Mouse (Mus musculus) neural tube, embryonic 11.5 days (tissue): ENCODE results near the gene Olfr487. TPM values are rescaled to one million over a fixed set of nuclear protein-coding genes. Genes with fewer than 3 reads are reported as not detected.
"Not testable (repeated sequence)": the region's sequence is repeated elsewhere in the genome, so short reads cannot be mapped to it uniquely, and the experiment has no call there.

Experiments
- ATAC-seq: fragments of 200-750 bp; cut with Nextera tagmentation; 2 replicates; pipeline ENCODE4 v1.8.0; 2017; ENCODE audit warnings: moderate number of reproducible peaks, mild to moderate bottlenecking, moderate TSS enrichment, moderate library complexity; ENCODE audit not compliant: insufficient read depth, low FRiP score, low TSS enrichment
- DNase-seq: peaks from one replicate; pipeline ENCODE4 v3.0.0-alpha.2; 2015; ENCODE audit warnings: low spot score
- H3K27ac ChIP-seq: fragments of 300-500 bp; sonication (generic); 2 replicates; pipeline ENCODE4 v1.5.1; 2014; ENCODE audit warnings: low read depth, mild to moderate bottlenecking, low read length
- H3K27me3 ChIP-seq: fragments of 300-500 bp; sonication (generic); 2 replicates; pipeline ENCODE4 v1.6.1; 2014; ENCODE audit warnings: mild to moderate bottlenecking, low read length, mixed read lengths; ENCODE audit not compliant: control insufficient read depth, insufficient read depth
- H3K36me3 ChIP-seq: fragments of 300-500 bp; sonication (generic); 2 replicates; pipeline ENCODE4 v1.6.1; 2014; ENCODE audit warnings: mild to moderate bottlenecking, low read length, moderate library complexity, mixed read lengths; ENCODE audit not compliant: control insufficient read depth, insufficient read depth
- H3K4me1 ChIP-seq: fragments of 300-500 bp; sonication (generic); 2 replicates; pipeline ENCODE4 v1.6.1; 2014; ENCODE audit warnings: low read length, mixed read lengths; ENCODE audit not compliant: control insufficient read depth, insufficient read depth
- H3K4me2 ChIP-seq: fragments of 300-500 bp; sonication (generic); 2 replicates; pipeline ENCODE4 v1.6.1; 2014; ENCODE audit warnings: low read depth, mild to moderate bottlenecking, moderate library complexity
- H3K4me3 ChIP-seq: fragments of 300-500 bp; sonication (generic); 2 replicates; pipeline ENCODE4 v1.5.1; 2014; ENCODE audit warnings: low read depth, low read length
- H3K9ac ChIP-seq: fragments of 300-500 bp; sonication (generic); 2 replicates; pipeline ENCODE4 v1.6.1; 2014; ENCODE audit warnings: mild to moderate bottlenecking, low read length
- H3K9me3 ChIP-seq: fragments of 300-500 bp; sonication (generic); 2 replicates; pipeline ENCODE4 v1.6.1; 2016; ENCODE audit warnings: low read length; ENCODE audit not compliant: control insufficient read depth
- WGBS: fragments of 180-500 bp; shearing (Covaris S2); extraction: QIAGEN DNeasy Blood & Tissue Kit; methylation state at CpG from one replicate; pipeline ENCODE4 v1.1.7; 2014; 5-methylcytosine and 5-hydroxymethylcytosine counted together
- polyA plus RNA-seq: library from polyadenylated mRNA; unstranded; fragments of >200 nt; fragmentation: Nextera tagmentation; extraction: Ambion mirVana; gene quantifications from 2 replicates; pipeline ENCODE4 v1.2.1, GENCODE M21; 2014

The Olfr487 gene
- not detected in 2 replicates for polyA plus RNA-seq

DNA sequence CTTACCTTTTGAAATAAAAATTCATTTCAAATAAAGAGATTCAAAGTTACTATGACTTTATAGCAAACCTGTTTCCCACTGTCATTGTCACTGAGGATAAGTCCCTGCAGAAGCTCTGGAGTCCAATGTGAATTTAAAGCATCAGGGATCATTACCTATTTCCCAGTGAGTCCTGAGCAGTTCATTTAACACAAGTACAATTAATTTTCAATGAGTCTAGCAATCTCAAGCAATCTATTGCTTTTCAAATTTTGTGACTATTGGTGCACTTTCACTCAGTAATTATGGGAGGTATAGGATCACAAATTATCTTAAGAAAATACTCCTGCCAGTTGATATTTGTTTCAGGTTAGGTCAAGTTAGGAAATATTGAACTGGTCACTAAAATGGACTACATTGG lies at the start of gene Olfr487:
Gene Olfr487 (minus strand): TSS at position 101 of the 400 bp plus-strand sequence.
- DNase-seq, ATAC-seq, H3K36me3 ChIP-seq, H3K4me3 ChIP-seq, H3K27ac ChIP-seq, H3K9me3 ChIP-seq, H3K27me3 ChIP-seq, H3K4me2 ChIP-seq, H3K4me1 ChIP-seq, H3K9ac ChIP-seq: not testable (repeated sequence)

DNA sequence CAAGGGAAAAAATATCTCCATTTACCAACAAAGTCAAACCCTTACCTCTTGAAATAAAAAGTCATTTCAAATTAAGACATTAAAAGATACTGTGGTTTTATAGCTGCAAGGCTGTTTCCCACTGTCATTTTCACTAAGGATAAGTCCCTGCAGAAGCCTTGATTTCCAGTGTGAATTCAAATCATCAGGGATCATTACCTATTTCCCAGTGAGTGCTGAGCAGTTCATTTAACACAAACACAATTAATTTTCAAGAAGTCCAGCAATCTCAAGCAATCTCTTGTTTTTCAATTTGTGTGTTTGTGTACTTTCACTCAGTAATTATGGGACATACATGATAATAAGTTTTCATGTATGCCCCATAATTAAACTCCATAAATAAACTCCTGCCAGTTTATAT lies 43.8 kb upstream of the Olfr487 start, which contains the start of gene Olfr488:
Gene Olfr488 (minus strand): TSS at position 101 of the 400 bp plus-strand sequence.
- Histone ChIP-seq H3K27ac (no peak within 1 kb of the TSS), H3K9ac (no peak within 1 kb of the TSS), H3K27me3 (no peaks in the 10 kb centered on the region), H3K9me3 (no peaks in the 10 kb centered on the region), H3K36me3 (no peaks in the 10 kb centered on the region), H3K4me3 (no peak within 1 kb of the TSS), H3K4me2 (no peak within 1 kb of the TSS), H3K4me1 (no peaks in the 10 kb centered on the region)
- DNase-seq (no peak), ATAC-seq (no peak)

DNA sequence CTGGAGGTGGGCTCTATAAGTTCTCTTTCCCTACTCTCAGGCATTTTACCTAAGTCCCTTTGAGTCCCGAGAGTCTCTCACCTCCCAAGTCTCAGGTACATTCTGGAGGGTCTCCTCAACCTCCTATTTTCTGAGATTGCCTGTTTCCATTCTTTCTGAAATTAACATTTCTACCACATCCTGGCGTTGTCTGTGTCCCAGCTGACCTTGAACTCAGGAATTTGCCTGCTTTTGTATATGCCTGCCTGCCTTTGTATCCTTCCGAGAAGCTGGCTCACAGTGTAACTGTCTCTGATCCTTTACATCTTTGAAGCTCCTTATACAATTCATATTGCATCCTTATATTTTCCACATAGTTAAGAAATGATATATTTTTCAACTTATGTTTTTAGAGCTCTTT lies 19.1 kb upstream of the Olfr487 start:
- H3K9me3 ChIP-seq: no peaks in the 10 kb centered on the region
- WGBS: 76% methylated on average over 3 of the region's 3 CpGs

DNA sequence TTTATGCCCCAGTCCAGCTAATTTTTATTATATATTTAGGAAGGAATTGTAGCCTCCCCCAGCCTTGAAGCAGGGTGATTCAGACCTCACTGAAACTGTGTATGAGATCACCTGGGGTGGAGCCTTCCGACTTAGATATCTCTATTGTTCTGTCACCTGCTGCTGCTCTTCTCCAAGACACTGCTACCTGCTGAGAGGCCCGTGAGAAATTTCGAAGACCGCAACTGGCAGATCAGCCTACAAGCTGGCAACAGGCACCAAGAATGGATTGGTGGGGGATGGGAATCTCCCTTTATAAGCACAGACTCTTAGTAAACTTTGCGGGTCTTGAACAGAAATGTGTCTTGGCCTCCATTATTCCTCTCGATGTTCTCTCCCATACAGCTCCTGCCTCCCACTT lies 17.5 kb downstream of the Olfr487 start:
- Histone ChIP-seq H3K36me3 (no peaks in the 10 kb centered on the region), H3K4me3 (no peak overlapping the region), H3K9ac (no peak overlapping the region), H3K4me1 (no peaks in the 10 kb centered on the region), H3K9me3 (no peaks in the 10 kb centered on the region), H3K27me3 (no peaks in the 10 kb centered on the region), H3K27ac (no peak overlapping the region), H3K4me2 (no peak overlapping the region)
- no peak for DNase-seq
- 63% methylated on average over 6 of the region's 6 CpGs for WGBS
- no peak for ATAC-seq

More for the DNA sequence above, 19.1 kb upstream of the Olfr487 start:
- Histone ChIP-seq H3K36me3 (no peaks in the 10 kb centered on the region), H3K4me3 (no peak overlapping the region), H3K4me2 (no peak overlapping the region), H3K9ac (no peak overlapping the region), H3K4me1 (no peaks in the 10 kb centered on the region), H3K27me3 (no peaks in the 10 kb centered on the region), H3K27ac (no peak overlapping the region)
- ATAC-seq: no peak
- no peak for DNase-seq

DNA sequence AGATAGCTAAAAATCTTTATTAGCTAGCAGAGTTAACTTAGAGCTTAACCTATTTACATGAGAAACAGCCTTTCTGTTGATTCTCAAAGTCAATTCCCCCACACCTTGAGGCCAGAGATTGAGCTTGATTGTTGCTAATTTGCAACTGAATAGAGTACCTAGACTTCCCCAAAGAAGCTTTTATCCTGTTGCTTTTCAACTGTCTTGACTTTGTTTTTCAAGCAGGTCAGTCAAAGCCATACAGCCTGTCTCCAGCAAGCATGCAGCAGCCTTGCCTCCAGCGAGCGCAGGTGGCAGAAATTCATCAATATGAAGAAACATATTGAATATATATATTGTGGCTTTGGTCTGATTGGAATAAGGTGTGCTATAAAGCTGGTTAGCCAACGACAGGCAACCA lies 18.1 kb downstream of the Olfr487 start:
- H3K27ac ChIP-seq, H3K27me3 ChIP-seq, H3K4me2 ChIP-seq, H3K36me3 ChIP-seq, H3K4me3 ChIP-seq, ATAC-seq, DNase-seq, H3K9me3 ChIP-seq, H3K9ac ChIP-seq, H3K4me1 ChIP-seq: not testable (repeated sequence)
- WGBS: 64% methylated on average over 3 of the region's 3 CpGs

DNA sequence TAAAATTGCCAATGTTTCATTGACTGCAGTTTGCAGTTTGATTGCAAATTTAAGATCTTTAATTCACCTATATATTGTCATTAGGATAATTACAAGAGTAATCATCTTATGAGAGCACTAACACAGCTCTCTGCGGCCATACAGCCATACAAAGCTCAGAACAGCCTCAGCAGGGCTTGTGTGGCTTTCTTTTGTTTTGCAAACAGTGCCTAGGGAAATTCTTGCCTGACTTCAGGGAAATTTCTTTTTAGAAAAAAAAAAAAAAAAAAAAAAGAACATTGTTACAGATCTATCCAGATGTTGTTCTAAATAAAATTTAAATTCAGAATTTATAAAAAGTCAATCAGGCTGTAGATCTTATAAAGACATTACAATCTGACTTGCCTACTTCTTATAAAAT lies 21.7 kb downstream of the Olfr487 start:
- not testable (repeated sequence) for H3K9ac ChIP-seq, H3K4me3 ChIP-seq, H3K36me3 ChIP-seq, ATAC-seq, H3K27ac ChIP-seq, H3K9me3 ChIP-seq, H3K4me2 ChIP-seq, H3K4me1 ChIP-seq, H3K27me3 ChIP-seq, DNase-seq
- WGBS: 22% methylated on average over 1 of the region's 1 CpGs

DNA sequence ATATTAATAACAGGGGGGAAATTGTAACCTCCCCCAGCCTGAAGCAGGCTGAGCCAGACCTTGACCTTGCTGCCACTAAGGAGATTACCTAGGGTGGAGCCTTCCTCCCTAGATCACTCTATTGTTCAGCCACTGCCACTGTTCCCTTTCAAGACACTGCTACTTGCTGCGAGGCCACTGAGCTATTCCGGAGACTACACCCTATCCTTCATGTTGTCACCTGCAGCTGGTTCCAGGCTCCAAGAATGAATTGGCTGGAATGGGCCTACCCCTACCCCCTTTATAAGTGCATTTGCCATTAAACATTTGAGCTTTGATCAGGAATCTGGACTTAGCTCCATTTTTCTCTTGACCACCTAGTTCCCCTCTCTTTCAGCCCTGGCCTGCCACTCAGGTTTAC lies 23.2 kb downstream of the Olfr487 start:
- not testable (repeated sequence) for H3K9me3 ChIP-seq, ATAC-seq, H3K4me3 ChIP-seq, H3K4me1 ChIP-seq, H3K9ac ChIP-seq, H3K27me3 ChIP-seq, H3K27ac ChIP-seq, DNase-seq, H3K36me3 ChIP-seq, H3K4me2 ChIP-seq
- WGBS: 46% methylated on average over 2 of the region's 2 CpGs

DNA sequence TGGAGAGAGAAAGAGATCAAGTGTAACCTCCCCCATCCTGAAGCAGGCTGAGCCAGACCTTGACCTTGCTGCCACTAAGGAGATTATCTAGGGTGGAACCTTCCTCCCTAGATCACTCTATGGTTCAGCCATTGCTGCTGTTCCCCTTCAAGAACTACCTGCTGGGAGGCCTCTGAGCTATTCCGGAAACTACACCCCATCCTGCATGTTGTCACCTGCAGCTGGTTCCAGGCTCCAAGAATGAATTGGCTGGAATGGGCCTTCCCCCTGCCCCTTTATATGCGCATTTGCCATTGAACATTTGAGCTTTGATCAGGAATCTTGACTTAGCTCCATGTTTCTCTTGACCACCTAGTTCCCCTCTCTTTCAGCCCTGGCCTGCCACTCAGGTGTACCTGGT lies 29.2 kb downstream of the Olfr487 start:
- H3K4me2 ChIP-seq, H3K27me3 ChIP-seq, H3K36me3 ChIP-seq, H3K27ac ChIP-seq, H3K9ac ChIP-seq, ATAC-seq, H3K4me1 ChIP-seq, DNase-seq, H3K9me3 ChIP-seq, H3K4me3 ChIP-seq: not testable (repeated sequence)
- 95% methylated on average over 2 of the region's 2 CpGs for WGBS

DNA sequence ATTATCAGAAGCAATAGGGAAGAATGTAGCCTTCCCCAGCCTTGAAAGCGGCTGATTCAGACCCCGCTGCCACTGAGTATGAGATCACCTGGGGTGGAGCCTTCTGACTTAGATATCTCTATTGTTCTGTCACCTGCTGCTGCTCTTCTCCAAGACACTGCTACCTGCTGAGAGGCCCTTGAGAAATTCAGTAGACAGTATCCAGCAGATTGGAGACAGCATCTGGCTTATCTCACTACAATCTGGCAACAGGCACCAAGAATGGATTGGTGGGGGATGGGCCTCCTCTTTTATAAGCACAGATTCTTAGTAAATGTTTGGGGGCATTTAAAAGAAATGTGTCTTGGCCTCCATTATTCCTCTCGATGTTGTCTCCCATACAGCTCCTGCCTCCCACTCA lies 30.0 kb downstream of the Olfr487 start:
- H3K4me3 ChIP-seq, H3K36me3 ChIP-seq, H3K4me1 ChIP-seq, DNase-seq, H3K9ac ChIP-seq, H3K27me3 ChIP-seq, H3K9me3 ChIP-seq, H3K4me2 ChIP-seq, H3K27ac ChIP-seq, ATAC-seq: not testable (repeated sequence)
- WGBS: 82% methylated on average over 3 of the region's 3 CpGs
